In genomic region chr7:142458026-142458425, GRCm38 (mm10) we compare ENCODE assay signal across 7 mouse cellular contexts. TPM values are rescaled to one million over a fixed set of nuclear protein-coding genes. Genes with fewer than 3 reads are reported as not detected.
DNase-seq lines count a peak whose midpoint lies in the region; ATAC-seq lines count a peak whose summit lies in the region.

No protein-coding gene starts in this region.

- no peak overlapping the region for H3K4me2 ChIP-seq in forebrain, embryonic 11.5 days (ENCODE audit: low read depth, low read length, severe bottlenecking)
- H3K4me2 ChIP-seq in intestine, embryonic 14.5 days (ENCODE audit: low read length): no peak overlapping the region
- no peak overlapping the region for H3K4me2 ChIP-seq in midbrain, embryonic 12.5 days (replicated peaks)

- H3K27me3 ChIP-seq in forebrain, embryonic 11.5 days (ENCODE audit: control insufficient read depth, insufficient read depth, low read length): no peaks in the 10 kb centered on the region
- H3K27me3 ChIP-seq in intestine, embryonic 14.5 days (replicated peaks; ENCODE audit: control insufficient read depth, insufficient read depth, low read length): no peaks in the 10 kb centered on the region
- H3K27me3 ChIP-seq in midbrain, embryonic 12.5 days: no peaks in the 10 kb centered on the region

- H3K9ac ChIP-seq in forebrain, embryonic 11.5 days (ENCODE audit: low read length): no peak overlapping the region
- H3K9ac ChIP-seq in intestine, embryonic 14.5 days (ENCODE audit: low read length): 0 out of 2 replicates have a peak overlapping the region, but pooled peaks have one; percentile 13
- H3K9ac ChIP-seq in midbrain, embryonic 12.5 days (replicated peaks): no peak overlapping the region

- H3K4me3 ChIP-seq in forebrain, embryonic 11.5 days (ENCODE audit: low read depth, low read length): no peak overlapping the region
- H3K4me3 ChIP-seq in intestine, embryonic 14.5 days (ENCODE audit: low read depth, low read length): no peak overlapping the region
- H3K4me3 ChIP-seq in midbrain, embryonic 12.5 days: no peak overlapping the region

- H3K36me3 ChIP-seq in forebrain, embryonic 11.5 days (ENCODE audit: control insufficient read depth, insufficient read depth, low read length): no peaks in the 10 kb centered on the region
- no peaks in the 10 kb centered on the region for H3K36me3 ChIP-seq in intestine, embryonic 14.5 days (ENCODE audit: control insufficient read depth, insufficient read depth, low read length)
- no peaks in the 10 kb centered on the region for H3K36me3 ChIP-seq in midbrain, embryonic 12.5 days

- H3K4me1 ChIP-seq in forebrain, embryonic 11.5 days (replicated peaks; ENCODE audit: control insufficient read depth, insufficient read depth, low read length): peaks cover 2% of the 10 kb centered on the region; the same call in 1 of the 2 replicates
- H3K4me1 ChIP-seq in intestine, embryonic 14.5 days (replicated peaks; ENCODE audit: control insufficient read depth, insufficient read depth, low read length): peaks cover 56% of the 10 kb centered on the region
- peaks cover 20% of the 10 kb centered on the region for H3K4me1 ChIP-seq in midbrain, embryonic 12.5 days

- peak; percentile 0 to 6 for DNase-seq in thymus, adult 18-20 months
- no peak for DNase-seq in thymus, postnatal 0 days (ENCODE audit: low spot score)
- DNase-seq in forebrain, embryonic 11.5 days (ENCODE audit: low spot score): peak; percentile 50
- DNase-seq in intestine, embryonic 14.5 days (ENCODE audit: low spot score): peak; percentile 64
- DNase-seq in spleen, adult 12 weeks (ENCODE audit: low spot score): no peak
- no peak for DNase-seq in spleen, postnatal 14 days (ENCODE audit: low spot score in 2 of 2)

- WGBS in forebrain, embryonic 11.5 days: 47% methylated on average over 2 of the region's 2 CpGs
- WGBS in intestine, embryonic 14.5 days: 14% methylated on average over 2 of the region's 2 CpGs
- WGBS in midbrain, embryonic 12.5 days: 50% methylated on average over 2 of the region's 2 CpGs

- H3K9me3 ChIP-seq in forebrain, embryonic 11.5 days (ENCODE audit: control insufficient read depth, low read length): no peaks in the 10 kb centered on the region
- H3K9me3 ChIP-seq in intestine, embryonic 14.5 days (ENCODE audit: control insufficient read depth, low read length): no peaks in the 10 kb centered on the region
- no peaks in the 10 kb centered on the region for H3K9me3 ChIP-seq in midbrain, embryonic 12.5 days

- peak overlapping the region; percentile 50; the same call in 1 of the 2 replicates for H3K27ac ChIP-seq in forebrain, embryonic 11.5 days (ENCODE audit: low read depth, low read length)
- H3K27ac ChIP-seq in intestine, embryonic 14.5 days (ENCODE audit: low read depth): peak overlapping the region; percentile 94
- peak overlapping the region; percentile 54 for H3K27ac ChIP-seq in midbrain, embryonic 12.5 days (replicated peaks)

- no peak for ATAC-seq in forebrain, embryonic 11.5 days (replicated peaks; ENCODE audit: low FRiP score)
- ATAC-seq in intestine, embryonic 14.5 days (replicated peaks; ENCODE audit: low FRiP score, low TSS enrichment, low read depth): peak; percentile 63
- ATAC-seq in midbrain, embryonic 12.5 days (ENCODE audit: low FRiP score, low read depth): no peak

RNA-seq across cellular contexts. Expression of gene Lsp1, which starts 2.6 kb away (rescaled TPM):
- polyA plus RNA-seq in thymus, postnatal 0 days (2015; fragmentation: Nextera tagmentation; extraction: Ambion mirVana): 655 and 664 TPM in 2 replicates
- 8.7 and 9.8 TPM in 2 replicates for polyA plus RNA-seq in forebrain, embryonic 11.5 days (2014; fragmentation: Nextera tagmentation; extraction: Ambion mirVana)
- 145 and 153 TPM in 2 replicates for polyA plus RNA-seq in intestine, embryonic 14.5 days (2014; fragmentation: Nextera tagmentation; extraction: Ambion mirVana)
- 9.8 and 11.1 TPM in 2 replicates for polyA plus RNA-seq in midbrain, embryonic 12.5 days (2016; fragmentation: Nextera tagmentation; extraction: Ambion mirVana)

RNA-seq across cellular contexts. Expression of gene Tnni2, which starts 16.4 kb away (rescaled TPM):
- polyA plus RNA-seq in thymus, postnatal 0 days (2015; fragmentation: Nextera tagmentation; extraction: Ambion mirVana): 14.1 and 14.3 TPM in 2 replicates
- polyA plus RNA-seq in forebrain, embryonic 11.5 days (2014; fragmentation: Nextera tagmentation; extraction: Ambion mirVana): 1.3 TPM in 1 of 2 replicates, not detected in the other
- polyA plus RNA-seq in intestine, embryonic 14.5 days (2014; fragmentation: Nextera tagmentation; extraction: Ambion mirVana): 1.7 and 3.2 TPM in 2 replicates
- polyA plus RNA-seq in midbrain, embryonic 12.5 days (2016; fragmentation: Nextera tagmentation; extraction: Ambion mirVana): 0.66 TPM in 1 of 2 replicates, not detected in the other

RNA-seq across cellular contexts. Expression of gene Syt8, which starts 23.4 kb away (rescaled TPM):
- polyA plus RNA-seq in thymus, postnatal 0 days (2015; fragmentation: Nextera tagmentation; extraction: Ambion mirVana): 0.34 and 0.75 TPM in 2 replicates
- polyA plus RNA-seq in forebrain, embryonic 11.5 days (2014; fragmentation: Nextera tagmentation; extraction: Ambion mirVana): not detected in 2 replicates
- polyA plus RNA-seq in intestine, embryonic 14.5 days (2014; fragmentation: Nextera tagmentation; extraction: Ambion mirVana): 1.6 and 3.8 TPM in 2 replicates
- polyA plus RNA-seq in midbrain, embryonic 12.5 days (2016; fragmentation: Nextera tagmentation; extraction: Ambion mirVana): 0.56 TPM in 1 of 2 replicates, not detected in the other

RNA-seq across cellular contexts. Expression of gene Tnnt3, which starts 40.6 kb away (rescaled TPM):
- polyA plus RNA-seq in thymus, postnatal 0 days (2015; fragmentation: Nextera tagmentation; extraction: Ambion mirVana): 4.7 and 5.2 TPM in 2 replicates
- 1.00 and 1.0 TPM in 2 replicates for polyA plus RNA-seq in forebrain, embryonic 11.5 days (2014; fragmentation: Nextera tagmentation; extraction: Ambion mirVana)
- 1.5 and 2.4 TPM in 2 replicates for polyA plus RNA-seq in intestine, embryonic 14.5 days (2014; fragmentation: Nextera tagmentation; extraction: Ambion mirVana)
- 1.0 and 1.1 TPM in 2 replicates for polyA plus RNA-seq in midbrain, embryonic 12.5 days (2016; fragmentation: Nextera tagmentation; extraction: Ambion mirVana)

Comparison
In these comparisons a context has a peak if more than half of its experiments do, and no peak if none do; other contexts are left out.
1. DNase-seq: peak in thymus, adult 18-20 months (2 of 2), forebrain, embryonic 11.5 days (single experiment) and intestine, embryonic 14.5 days (single experiment); none in thymus, postnatal 0 days (single experiment), spleen, adult 12 weeks (single experiment) and spleen, postnatal 14 days (0 of 2).
2. RNA of gene Lsp1, which starts 2.6 kb away (polyA plus RNA-seq): 655 to 664 TPM in thymus, postnatal 0 days and 145 to 153 TPM in intestine, embryonic 14.5 days; 9.8 to 11.1 TPM in midbrain, embryonic 12.5 days and 8.7 to 9.8 TPM in forebrain, embryonic 11.5 days; every median in the first group is over 10 times any median in the second.
3. Peak in every context shown above with its lines, with median percentiles within 50 percentile points of each other: H3K27ac ChIP-seq.